Mouse (Mus musculus): ENCODE measurements around the gene Fam196b.

GRCm38 (mm10) chr11:34431371-34431770 lies 116.7 kb downstream of the Fam196b start:
- TF ChIP-seq CTCF (IDR thresholded peaks at IDR 0.05; ENCODE audit: low read depth, low read length) (no peak), POLR2A (IDR thresholded peaks at IDR 0.05; ENCODE audit: extremely low read depth, insufficient read depth, low read length) (no peak)

All from liver, adult 2 months (tissue).